Mouse (Mus musculus) kidney, embryonic 15.5 days (tissue): ENCODE results near the gene Lrrc73. TPM values are rescaled to one million over a fixed set of nuclear protein-coding genes. Genes with fewer than 3 reads are reported as not detected.

Source experiments
- ATAC-seq: fragments of 200-750 bp; cut with Nextera tagmentation; replicated peaks from 2 replicates; pipeline ENCODE4 v1.8.0; 2017; ENCODE audit warnings: moderate TSS enrichment; ENCODE audit not compliant: low FRiP score
- H3K27ac ChIP-seq: fragments of 300-500 bp; sonication (generic); 2 replicates; pipeline ENCODE4 v1.5.1; 2015; ENCODE audit warnings: mild to moderate bottlenecking, inconsistent platforms
- H3K27me3 ChIP-seq: fragments of 300-500 bp; sonication (generic); 2 replicates; pipeline ENCODE4 v1.6.1; 2015; ENCODE audit warnings: inconsistent platforms
- H3K36me3 ChIP-seq: fragments of 300-500 bp; sonication (generic); 2 replicates; pipeline ENCODE4 v1.6.1; 2015; ENCODE audit warnings: inconsistent platforms
- H3K4me1 ChIP-seq: fragments of 300-500 bp; sonication (generic); 2 replicates; pipeline ENCODE4 v1.6.1; 2015; ENCODE audit warnings: inconsistent platforms
- H3K4me2 ChIP-seq: fragments of 300-500 bp; sonication (generic); 2 replicates; pipeline ENCODE4 v1.6.1; 2015; ENCODE audit warnings: moderate library complexity, mild to moderate bottlenecking, inconsistent platforms
- H3K4me3 ChIP-seq: fragments of 300-500 bp; sonication (generic); replicated peaks from 2 replicates; pipeline ENCODE4 v1.5.1; 2015; ENCODE audit warnings: mild to moderate bottlenecking, inconsistent platforms
- H3K9ac ChIP-seq: fragments of 300-500 bp; sonication (generic); 2 replicates; pipeline ENCODE4 v1.6.1; 2015; ENCODE audit warnings: mild to moderate bottlenecking, inconsistent platforms
- H3K9me3 ChIP-seq: fragments of 300-500 bp; sonication (generic); replicated peaks from 2 replicates; pipeline ENCODE4 v1.6.1; 2016; ENCODE audit warnings: inconsistent platforms
- WGBS: fragments of 180-500 bp; shearing (Covaris S2); methylation state at CpG from one replicate; pipeline ENCODE4 v1.1.7; 2015; ENCODE audit warnings: mixed read lengths; 5-methylcytosine and 5-hydroxymethylcytosine counted together
- polyA plus RNA-seq: library from polyadenylated mRNA; unstranded; fragments of >200 nt; fragmentation: Nextera tagmentation; extraction: Ambion mirVana; gene quantifications from 2 replicates; pipeline ENCODE4 v1.2.1, GENCODE M21; 2015

The Lrrc73 gene
- polyA plus RNA-seq = 0.60 and 0.71 TPM in 2 replicates

DNA sequence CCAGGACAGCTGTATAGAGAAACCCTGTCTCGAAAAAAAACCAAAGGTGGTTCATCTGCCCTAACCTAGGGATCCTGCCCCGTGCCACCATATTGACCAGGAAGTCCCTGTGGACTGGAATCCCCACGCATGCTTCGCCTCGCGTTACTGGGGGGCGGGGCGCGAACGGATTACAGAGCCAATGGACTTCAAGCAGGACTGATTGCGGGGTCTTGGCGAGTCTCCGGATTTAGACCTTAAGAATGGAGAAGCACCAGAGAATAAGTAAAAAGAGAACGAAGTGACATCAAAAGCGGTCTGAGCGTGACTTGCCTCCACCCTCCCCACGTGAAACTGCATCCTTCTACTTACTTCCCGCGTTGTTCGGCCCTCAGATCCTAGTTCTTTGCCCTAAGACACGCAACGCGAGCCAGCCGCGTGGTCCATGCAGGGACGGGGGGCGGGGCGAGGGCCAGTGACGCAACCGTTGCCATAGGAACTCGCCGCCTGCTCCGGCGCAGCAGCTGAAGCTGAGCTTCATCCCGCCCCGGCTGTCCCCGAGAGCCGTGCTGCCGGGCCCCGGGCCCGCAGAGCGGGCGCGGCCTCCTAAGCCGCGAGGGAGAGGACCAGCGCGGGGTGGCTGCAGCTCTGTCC is at the start of gene Lrrc73:
Gene Lrrc73 (plus strand): TSS at position 80 of the 633 bp plus-strand sequence.
- Histone ChIP-seq H3K9ac (peak within 1 kb of the TSS; percentile 68), H3K27ac (no peak within 1 kb of the TSS), H3K36me3 (peaks cover 57% of the 10 kb centered on the region), H3K4me1 (peaks cover 26% of the 10 kb centered on the region), H3K27me3 (peaks cover 19% of the 10 kb centered on the region), H3K9me3 (no peaks in the 10 kb centered on the region), H3K4me3 (peak within 1 kb of the TSS; percentile 73), H3K4me2 (peak within 1 kb of the TSS; percentile 100)
- WGBS = 2% methylated on average over 48 of the region's 48 CpGs
- ATAC-seq = peak; percentile 83

DNA sequence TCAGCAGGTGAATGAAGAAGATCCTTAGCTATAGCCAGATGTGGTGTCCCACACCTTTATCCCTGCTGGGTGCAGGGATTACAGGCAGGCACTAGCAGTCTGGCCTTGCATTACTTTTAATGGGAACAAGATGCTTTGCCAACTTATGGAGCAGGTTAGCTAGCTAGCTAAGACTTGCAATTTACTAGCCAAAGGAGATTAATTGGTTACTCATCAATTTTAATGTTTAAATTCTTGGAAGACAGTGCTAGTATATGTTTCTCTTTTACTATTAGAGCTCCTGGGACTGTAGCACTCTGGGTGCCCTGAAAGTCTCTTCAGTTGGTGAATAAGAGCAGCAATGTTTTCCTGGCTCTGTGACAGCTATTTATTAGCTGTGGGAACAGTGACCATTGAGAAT is 46.7 kb upstream of the Lrrc73 start:
- Histone ChIP-seq H3K4me1 (peaks cover 14% of the 10 kb centered on the region), H3K9me3 (no peaks in the 10 kb centered on the region), H3K27me3 (no peaks in the 10 kb centered on the region), H3K36me3 (peaks cover 70% of the 10 kb centered on the region), H3K4me3 (no peak overlapping the region), H3K9ac (no peak overlapping the region), H3K4me2 (no peak overlapping the region), H3K27ac (no peak overlapping the region)
- no peak for ATAC-seq

DNA sequence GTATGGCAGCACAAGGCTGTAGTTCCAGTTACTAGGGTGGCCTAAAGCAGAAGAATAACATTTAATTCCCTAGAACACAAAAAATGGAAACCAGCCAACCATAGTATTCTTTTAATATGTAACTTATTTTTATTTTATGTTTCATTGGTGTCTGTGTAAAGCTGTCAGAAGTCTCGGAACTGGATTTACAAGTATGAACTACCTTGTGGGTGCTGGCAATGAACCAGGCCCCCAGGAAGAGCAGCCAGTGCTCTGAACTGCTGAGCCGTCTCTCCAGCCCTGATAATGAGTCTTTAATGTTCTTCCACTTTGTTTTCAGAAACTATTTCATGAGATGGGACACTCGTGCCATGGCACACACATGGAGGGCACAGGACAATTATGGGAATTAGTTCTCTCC is 42.8 kb upstream of the Lrrc73 start:
- no peaks in the 10 kb centered on the region for H3K4me1 ChIP-seq
- no peak overlapping the region for H3K4me3 ChIP-seq
- 0 out of 2 replicates have a peak overlapping the region, but pooled peaks have one; percentile 15 for H3K27ac ChIP-seq
- ATAC-seq = 0 out of 2 replicates have a peak, but pooled peaks have one; percentile 52
- no peak overlapping the region for H3K4me2 ChIP-seq
- WGBS = 75% methylated on average over 3 of the region's 3 CpGs
- H3K9ac ChIP-seq = no peak overlapping the region
- no peaks in the 10 kb centered on the region for H3K27me3 ChIP-seq
- H3K36me3 ChIP-seq = peaks cover 98% of the 10 kb centered on the region
- H3K9me3 ChIP-seq = no peaks in the 10 kb centered on the region

DNA sequence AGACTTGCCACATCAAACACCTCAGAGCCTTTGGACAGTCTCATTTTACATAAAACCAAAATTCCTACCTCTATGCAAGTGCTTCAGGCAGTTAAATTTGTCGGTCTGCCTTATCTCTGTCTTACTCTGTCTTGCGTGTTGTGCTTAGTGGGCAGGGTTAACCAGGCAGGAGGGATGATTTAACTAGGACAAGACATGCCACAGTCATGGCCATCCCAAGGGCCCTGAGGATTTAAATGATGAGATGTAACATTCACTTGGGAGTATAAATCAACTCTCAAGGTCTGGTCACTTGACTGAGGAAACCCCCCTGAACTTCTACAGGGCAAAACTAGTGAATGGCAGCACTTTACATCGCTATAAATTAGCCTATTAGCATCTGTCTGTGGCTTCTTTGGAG is 31.7 kb upstream of the Lrrc73 start:
- H3K9ac ChIP-seq = no peak overlapping the region
- ATAC-seq = no peak
- no peak overlapping the region for H3K27ac ChIP-seq
- H3K36me3 ChIP-seq = peaks cover 100% of the 10 kb centered on the region
- WGBS = 85% methylated on average over 3 of the region's 3 CpGs
- H3K4me2 ChIP-seq = no peak overlapping the region
- H3K4me1 ChIP-seq = no peaks in the 10 kb centered on the region
- H3K27me3 ChIP-seq = no peaks in the 10 kb centered on the region
- H3K9me3 ChIP-seq = no peaks in the 10 kb centered on the region
- H3K4me3 ChIP-seq = no peak overlapping the region

DNA sequence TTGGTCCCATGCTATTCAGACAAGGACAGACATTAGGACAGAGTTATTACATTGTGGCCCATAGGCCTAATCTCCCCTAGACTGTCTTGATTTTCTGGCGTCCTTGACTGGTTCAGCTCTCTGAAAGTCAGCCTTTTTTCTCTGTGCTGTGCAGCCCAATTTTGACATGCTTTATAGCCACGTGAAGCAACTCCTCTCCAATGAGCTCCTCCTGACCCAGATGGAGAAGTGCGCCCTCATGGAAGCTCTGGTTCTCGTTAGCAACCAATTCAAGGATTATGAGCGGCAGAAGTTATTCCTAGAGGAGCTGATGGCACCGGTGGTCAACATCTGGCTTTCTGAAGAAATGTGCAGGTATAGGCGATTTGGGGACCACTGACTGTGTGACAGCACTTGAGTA is 25.8 kb upstream of the Lrrc73 start:
- 91% methylated on average over 7 of the region's 7 CpGs for WGBS
- H3K27ac ChIP-seq = no peak overlapping the region
- no peak overlapping the region for H3K9ac ChIP-seq
- H3K4me1 ChIP-seq = no peaks in the 10 kb centered on the region
- H3K4me2 ChIP-seq = no peak overlapping the region
- no peak overlapping the region for H3K4me3 ChIP-seq
- no peak for ATAC-seq
- peaks cover 97% of the 10 kb centered on the region for H3K36me3 ChIP-seq
- no peaks in the 10 kb centered on the region for H3K9me3 ChIP-seq
- H3K27me3 ChIP-seq = no peaks in the 10 kb centered on the region

DNA sequence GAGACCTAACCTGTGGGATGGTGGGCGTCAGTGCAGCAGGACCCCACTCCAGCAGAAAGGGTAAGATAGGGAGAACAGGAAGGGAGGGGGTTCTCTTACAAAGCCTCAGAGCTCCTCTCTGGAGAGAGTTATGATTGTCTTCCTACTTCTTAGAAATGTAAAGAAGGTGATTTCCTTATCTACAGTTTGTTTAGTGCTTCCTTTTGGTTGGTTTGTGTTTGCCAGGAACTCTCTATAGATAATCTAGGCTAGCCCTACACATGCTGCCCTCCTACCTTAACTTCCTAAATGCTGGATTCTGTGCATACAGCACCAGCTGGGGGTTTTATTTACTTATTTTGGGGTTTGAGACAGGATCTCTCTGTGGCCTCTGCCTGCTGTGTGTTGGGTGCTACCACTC is 17.3 kb upstream of the Lrrc73 start:
- no peaks in the 10 kb centered on the region for H3K27me3 ChIP-seq
- no peak for ATAC-seq

DNA sequence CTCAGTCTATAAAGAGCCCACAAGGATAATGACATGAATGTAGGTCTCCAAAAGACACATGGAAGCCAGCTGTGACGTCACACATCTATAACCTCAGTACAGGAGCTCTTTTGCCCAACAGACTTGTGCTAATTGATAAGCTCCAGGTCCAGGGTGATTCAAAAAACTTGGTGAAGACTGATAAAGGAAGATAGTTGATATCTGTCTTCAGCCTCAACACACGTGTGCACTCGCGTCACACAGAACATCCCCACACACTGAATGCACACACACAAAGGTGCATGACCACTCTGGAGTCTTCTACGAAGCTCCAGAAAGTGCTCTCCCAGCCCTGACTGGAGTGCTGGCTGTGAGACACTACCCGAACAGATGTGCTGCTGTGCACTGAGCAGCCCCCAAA is 16.3 kb upstream of the Lrrc73 start:
- no peak overlapping the region for H3K4me2 ChIP-seq
- no peak overlapping the region for H3K4me3 ChIP-seq
- no peak overlapping the region for H3K9ac ChIP-seq
- H3K9me3 ChIP-seq = no peaks in the 10 kb centered on the region
- no peak overlapping the region for H3K27ac ChIP-seq
- ATAC-seq = no peak
- H3K36me3 ChIP-seq = peaks cover 91% of the 10 kb centered on the region
- no peaks in the 10 kb centered on the region for H3K27me3 ChIP-seq
- 91% methylated on average over 6 of the region's 6 CpGs for WGBS
- no peaks in the 10 kb centered on the region for H3K4me1 ChIP-seq

More for the DNA sequence above, 17.3 kb upstream of the Lrrc73 start:
- H3K4me1 ChIP-seq = no peaks in the 10 kb centered on the region
- 92% methylated on average over 1 of the region's 1 CpGs for WGBS
- peaks cover 89% of the 10 kb centered on the region for H3K36me3 ChIP-seq
- no peaks in the 10 kb centered on the region for H3K9me3 ChIP-seq
- no peak overlapping the region for H3K9ac ChIP-seq
- H3K4me3 ChIP-seq = no peak overlapping the region
- no peak overlapping the region for H3K4me2 ChIP-seq
- no peak overlapping the region for H3K27ac ChIP-seq

DNA sequence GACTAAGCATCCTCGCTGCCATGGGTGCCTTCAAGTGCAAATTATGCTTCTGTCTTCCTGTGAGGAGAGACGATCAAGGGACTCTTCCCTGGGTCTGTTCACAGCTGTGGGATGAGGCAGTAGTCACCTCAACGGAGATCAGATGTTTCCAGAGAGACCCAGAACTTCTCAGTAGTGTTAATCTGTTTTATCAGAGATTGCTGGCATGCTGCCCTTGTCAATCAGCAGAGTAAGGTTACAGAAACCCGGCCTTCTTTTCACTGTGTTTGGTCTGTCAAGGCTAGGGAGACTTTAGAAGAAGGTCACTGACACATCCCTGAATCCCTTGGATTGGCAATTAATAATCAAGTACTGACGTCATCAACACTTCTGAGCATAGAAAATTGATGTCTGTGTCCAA is 15.9 kb upstream of the Lrrc73 start:
- no peak overlapping the region for H3K4me3 ChIP-seq
- H3K9me3 ChIP-seq = no peaks in the 10 kb centered on the region
- H3K27ac ChIP-seq = no peak overlapping the region
- no peak overlapping the region for H3K9ac ChIP-seq
- no peaks in the 10 kb centered on the region for H3K4me1 ChIP-seq
- peaks cover 92% of the 10 kb centered on the region for H3K36me3 ChIP-seq
- no peak for ATAC-seq
- 83% methylated on average over 5 of the region's 5 CpGs for WGBS
- no peak overlapping the region for H3K4me2 ChIP-seq
- H3K27me3 ChIP-seq = no peaks in the 10 kb centered on the region

DNA sequence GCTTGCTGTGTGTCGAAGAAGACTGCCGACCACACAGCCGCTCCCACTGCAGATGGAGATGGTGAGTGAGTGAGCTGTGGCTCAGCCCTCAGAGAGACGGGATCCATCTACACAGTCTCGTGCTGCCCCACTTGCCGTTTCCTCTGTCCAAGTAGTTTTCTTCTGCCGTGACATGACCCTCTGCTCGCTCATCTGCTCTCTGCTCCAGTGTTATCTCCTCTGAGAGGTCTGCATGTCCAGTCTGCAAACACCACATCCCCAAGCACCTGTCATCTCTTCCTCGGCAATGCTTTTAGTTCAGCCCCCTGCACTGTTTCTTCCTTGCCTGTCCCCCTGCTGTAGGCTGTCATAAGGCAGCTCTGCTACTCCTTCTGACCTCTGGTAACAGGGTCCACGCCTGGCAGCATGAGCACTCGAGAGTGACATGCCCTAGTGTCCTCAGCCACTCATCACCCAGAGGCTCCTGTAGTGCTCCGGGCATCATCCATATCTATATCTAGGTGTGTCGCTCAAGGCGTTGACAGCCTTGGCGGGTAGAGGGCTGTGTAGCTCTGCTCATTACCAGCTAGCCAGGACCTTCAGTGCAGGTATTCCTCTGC is 13.7 kb upstream of the Lrrc73 start:
- no peak overlapping the region for H3K4me2 ChIP-seq
- H3K9me3 ChIP-seq = no peaks in the 10 kb centered on the region
- H3K27me3 ChIP-seq = no peaks in the 10 kb centered on the region
- H3K36me3 ChIP-seq = peaks cover 93% of the 10 kb centered on the region
- no peak for ATAC-seq
- WGBS = 90% methylated on average over 15 of the region's 15 CpGs
- H3K27ac ChIP-seq = no peak overlapping the region
- H3K4me1 ChIP-seq = no peaks in the 10 kb centered on the region
- no peak overlapping the region for H3K9ac ChIP-seq
- no peak overlapping the region for H3K4me3 ChIP-seq

DNA sequence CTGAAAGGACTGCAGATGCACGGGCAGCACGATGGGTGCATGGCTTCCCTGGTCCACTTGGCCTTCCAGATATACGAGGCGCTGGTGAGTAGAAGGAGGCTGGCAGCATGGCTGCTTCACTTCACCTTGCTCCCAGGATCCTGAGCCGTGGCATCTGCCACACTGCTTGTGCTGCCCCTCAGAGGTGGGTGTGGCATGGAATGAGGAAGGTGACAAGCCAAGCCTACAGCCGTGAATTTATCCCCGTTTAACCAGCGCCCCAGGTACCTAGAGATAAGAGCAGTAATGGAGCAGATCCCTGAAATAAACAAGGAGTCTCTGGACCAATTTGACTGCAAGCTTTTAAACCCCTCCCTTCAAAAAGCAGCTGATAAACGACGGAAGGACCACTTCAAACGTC is 11.9 kb upstream of the Lrrc73 start:
- H3K9ac ChIP-seq = no peak overlapping the region
- peaks cover 98% of the 10 kb centered on the region for H3K36me3 ChIP-seq
- ATAC-seq = no peak

DNA sequence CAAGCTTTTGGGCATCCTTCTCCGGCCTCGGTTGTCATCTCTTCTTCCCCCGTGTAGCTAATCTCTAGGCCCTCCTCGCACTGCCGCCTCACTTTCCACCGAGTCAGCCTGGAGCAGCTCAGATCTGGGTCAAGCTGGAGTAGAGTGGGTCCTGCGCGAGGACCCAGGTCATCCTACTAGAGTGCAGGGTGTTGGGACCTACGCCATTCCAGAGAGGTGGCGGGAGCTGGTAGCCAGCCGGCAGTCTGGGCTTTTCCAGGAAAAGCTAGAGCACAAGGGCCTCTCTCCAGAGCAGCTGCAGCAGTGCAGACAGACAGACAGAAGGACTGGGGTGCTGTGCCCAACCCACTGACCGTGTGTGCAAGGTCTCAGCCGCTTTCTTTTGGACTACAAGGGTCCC is 11.1 kb upstream of the Lrrc73 start:
- Histone ChIP-seq H3K36me3 (peaks cover 90% of the 10 kb centered on the region), H3K9ac (no peak overlapping the region), H3K9me3 (no peaks in the 10 kb centered on the region), H3K27ac (no peak overlapping the region), H3K27me3 (no peaks in the 10 kb centered on the region), H3K4me2 (no peak overlapping the region), H3K4me1 (peaks cover 14% of the 10 kb centered on the region), H3K4me3 (no peak overlapping the region)
- ATAC-seq = no peak
- WGBS = 86% methylated on average over 13 of the region's 13 CpGs

More for the DNA sequence above, 11.9 kb upstream of the Lrrc73 start:
- Histone ChIP-seq H3K9me3 (no peaks in the 10 kb centered on the region), H3K4me3 (no peak overlapping the region), H3K27ac (no peak overlapping the region), H3K4me2 (no peak overlapping the region), H3K4me1 (peaks cover 6% of the 10 kb centered on the region), H3K27me3 (no peaks in the 10 kb centered on the region)
- WGBS = 76% methylated on average over 11 of the region's 11 CpGs

DNA sequence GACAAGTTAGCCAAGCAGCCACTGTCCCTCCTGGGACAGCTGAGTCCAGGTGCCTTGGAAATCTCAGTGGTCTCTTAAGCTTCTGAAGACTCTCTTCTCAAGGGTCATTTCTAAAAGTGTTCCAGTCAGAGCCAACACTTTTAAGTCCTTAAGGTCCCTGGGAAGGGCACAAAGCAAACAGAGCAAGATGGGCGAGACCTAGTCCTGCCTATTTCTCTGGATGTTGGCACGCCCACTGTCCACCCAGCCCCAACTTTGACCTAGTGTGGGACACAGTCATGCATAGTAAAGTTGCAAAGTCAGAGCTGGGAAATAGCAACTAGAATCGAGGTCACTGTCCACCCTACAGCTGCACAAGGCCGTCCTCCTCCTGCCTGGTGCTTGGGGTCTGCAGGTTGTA is 10.3 kb upstream of the Lrrc73 start:
- Histone ChIP-seq H3K27ac (no peak overlapping the region), H3K4me2 (no peak overlapping the region), H3K9ac (no peak overlapping the region), H3K36me3 (peaks cover 83% of the 10 kb centered on the region), H3K9me3 (no peaks in the 10 kb centered on the region), H3K4me3 (no peak overlapping the region), H3K4me1 (peaks cover 14% of the 10 kb centered on the region), H3K27me3 (no peaks in the 10 kb centered on the region)
- ATAC-seq = no peak
- WGBS = 79% methylated on average over 4 of the region's 4 CpGs

DNA sequence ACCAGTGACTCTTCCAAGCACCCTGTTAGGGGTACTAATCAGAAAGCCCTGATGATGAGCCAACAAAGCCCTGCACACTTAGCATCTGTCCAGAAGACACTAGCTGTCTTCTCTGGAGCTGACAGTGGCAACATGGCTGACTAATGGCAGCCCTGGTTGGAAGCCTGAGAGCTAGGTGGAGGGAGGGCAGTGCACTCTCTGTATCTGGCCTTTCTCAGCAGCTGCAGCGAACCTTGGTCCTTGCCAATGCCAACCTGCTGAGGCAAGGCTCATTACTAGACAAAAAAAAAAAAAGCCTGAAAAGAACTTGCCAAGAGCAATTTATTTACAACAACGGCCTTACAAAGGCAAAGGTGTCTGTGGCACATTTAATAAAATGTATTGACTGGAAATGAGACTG is 9.7 kb upstream of the Lrrc73 start:
- ATAC-seq = no peak
- Histone ChIP-seq H3K4me2 (no peak overlapping the region), H3K36me3 (peaks cover 77% of the 10 kb centered on the region), H3K9ac (no peak overlapping the region), H3K4me1 (peaks cover 15% of the 10 kb centered on the region), H3K27me3 (no peaks in the 10 kb centered on the region), H3K27ac (no peak overlapping the region), H3K4me3 (no peak overlapping the region), H3K9me3 (no peaks in the 10 kb centered on the region)
- whole genome bisulfite sequencing = 81% methylated on average over 2 of the region's 2 CpGs
